Mouse (Mus musculus) kidney, postnatal 4 days (tissue): ENCODE data around the gene Nckipsd.
A peak's percentile ranks its signal among the peaks of the same experiment; 100 is the strongest.

Experiments
- DNase-seq, 2 experiments: peaks; one replicate each; pipeline ENCODE4 v3.0.0; 2021; ENCODE audit warnings: mixed read lengths in 2 of 2

Nckipsd gene

GRCm38 (mm10) chr9:108808163-108808665 lies at the start of gene Nckipsd:
Nckipsd (plus strand) TSS chr9:108808368.
- DNase-seq, result peak; percentile 98

- no peak for DNase-seq
Observed at GRCm38 (mm10) chr9:108759121-108759520, 49.0 kb upstream of the Nckipsd start.

GRCm38 (mm10) chr9:108759805-108760204 lies 48.4 kb upstream of the Nckipsd start:
- DNase-seq, result peak; percentile 72

- DNase-seq, result no peak
Observed at GRCm38 (mm10) chr9:108761561-108761960, 46.6 kb upstream of the Nckipsd start.

GRCm38 (mm10) chr9:108764971-108765370 lies 43.2 kb upstream of the Nckipsd start:
- DNase-seq, result no peak

GRCm38 (mm10) chr9:108776614-108777013 lies 31.6 kb upstream of the Nckipsd start:
- DNase-seq, result no peak

GRCm38 (mm10) chr9:108777276-108777675 lies 30.9 kb upstream of the Nckipsd start:
- DNase-seq, result no peak

- DNase-seq, result no peak
Observed at GRCm38 (mm10) chr9:108780959-108781358, 27.2 kb upstream of the Nckipsd start.

GRCm38 (mm10) chr9:108781891-108782290 lies 26.3 kb upstream of the Nckipsd start:
- DNase-seq, result no peak

GRCm38 (mm10) chr9:108782836-108783547 lies 25.2 kb upstream of the Nckipsd start:
- no peak for DNase-seq

GRCm38 (mm10) chr9:108783548-108784463 lies 24.4 kb upstream of the Nckipsd start, which contains the start of gene Ip6k2:
Ip6k2 (plus strand) TSS chr9:108783796.
- DNase-seq, result peak; percentile 98 to 99

- no peak for DNase-seq
Observed at GRCm38 (mm10) chr9:108785416-108785815, 22.8 kb upstream of the Nckipsd start.

- no peak for DNase-seq
Observed at GRCm38 (mm10) chr9:108786494-108786893, 21.7 kb upstream of the Nckipsd start.

- no peak for DNase-seq
Observed at GRCm38 (mm10) chr9:108787080-108787479, 21.1 kb upstream of the Nckipsd start.

GRCm38 (mm10) chr9:108788713-108789112 lies 19.5 kb upstream of the Nckipsd start:
- DNase-seq, result no peak

- DNase-seq, result no peak
Observed at GRCm38 (mm10) chr9:108792307-108792706, 15.9 kb upstream of the Nckipsd start.

GRCm38 (mm10) chr9:108792730-108793129 lies 15.4 kb upstream of the Nckipsd start:
- no peak for DNase-seq

- no peak for DNase-seq
Observed at GRCm38 (mm10) chr9:108795281-108795680, 12.9 kb upstream of the Nckipsd start.

GRCm38 (mm10) chr9:108795762-108796161 lies 12.4 kb upstream of the Nckipsd start:
- peak; percentile 62 to 76 for DNase-seq

- DNase-seq, result peak in 1 of 2 experiments; percentile 33
Observed at GRCm38 (mm10) chr9:108796351-108796981, 11.7 kb upstream of the Nckipsd start.

GRCm38 (mm10) chr9:108797477-108797876 lies 10.7 kb upstream of the Nckipsd start:
- no peak for DNase-seq

- DNase-seq, result no peak
Observed at GRCm38 (mm10) chr9:108798508-108799075, 9.6 kb upstream of the Nckipsd start.

- DNase-seq, result no peak
Observed at GRCm38 (mm10) chr9:108799564-108799963, 8.6 kb upstream of the Nckipsd start.
